Mouse (Mus musculus): ENCODE results near the gene Opn1sw. TPM values are rescaled to one million over a fixed set of nuclear protein-coding genes. Genes with fewer than 3 reads are reported as not detected.

The Opn1sw gene
- polyA plus RNA-seq, 1 experiment from 2014 or later: 0.62 TPM

DNA sequence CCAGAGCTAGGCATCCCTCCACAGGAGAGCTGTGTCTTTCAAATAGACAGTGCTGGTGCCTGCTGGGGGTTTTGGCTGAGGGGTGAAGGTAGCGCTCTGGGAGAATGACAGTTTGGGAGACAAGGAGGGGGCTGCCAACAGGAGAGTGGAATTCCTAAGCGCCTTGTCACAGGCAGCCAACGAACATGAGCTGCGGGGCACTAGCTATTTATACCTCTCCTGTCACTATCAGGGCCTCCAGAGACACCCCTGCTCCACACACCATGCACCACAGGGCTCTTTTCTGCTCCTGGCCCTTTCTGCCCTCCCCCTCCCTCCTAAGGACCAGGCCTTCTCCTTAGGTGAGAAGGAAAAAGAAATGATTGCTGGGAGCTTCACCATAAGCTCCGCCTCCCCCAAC is 43.2 kb upstream of the Opn1sw start:
- no peaks in the 10 kb centered on the region for H3K27me3 ChIP-seq (ENCODE audit: control insufficient read depth, insufficient read depth, low read length)
- peak; percentile 61 for ATAC-seq (replicated peaks; ENCODE audit: extremely low read depth, insufficient read depth, low FRiP score)
- peak overlapping the region; percentile 12; the same call in 1 of the 2 replicates for H3K4me3 ChIP-seq (ENCODE audit: low read length)
- H3K9ac ChIP-seq (ENCODE audit: low read length): peak overlapping the region; percentile 73
- peak overlapping the region; percentile 97 for H3K27ac ChIP-seq (ENCODE audit: low read length)
- peaks cover 31% of the 10 kb centered on the region for H3K4me1 ChIP-seq (ENCODE audit: control insufficient read depth, insufficient read depth, low read length)
- no peaks in the 10 kb centered on the region for H3K9me3 ChIP-seq (replicated peaks; ENCODE audit: control insufficient read depth, low read length)
- WGBS: 12% methylated on average over 5 of the region's 5 CpGs
- peak overlapping the region; percentile 78 for H3K4me2 ChIP-seq (ENCODE audit: low read depth, low read length)
- 0 out of 2 replicates have a peak, but pooled peaks cover 2% of the 10 kb centered on the region for H3K36me3 ChIP-seq (ENCODE audit: control insufficient read depth, insufficient read depth)

DNA sequence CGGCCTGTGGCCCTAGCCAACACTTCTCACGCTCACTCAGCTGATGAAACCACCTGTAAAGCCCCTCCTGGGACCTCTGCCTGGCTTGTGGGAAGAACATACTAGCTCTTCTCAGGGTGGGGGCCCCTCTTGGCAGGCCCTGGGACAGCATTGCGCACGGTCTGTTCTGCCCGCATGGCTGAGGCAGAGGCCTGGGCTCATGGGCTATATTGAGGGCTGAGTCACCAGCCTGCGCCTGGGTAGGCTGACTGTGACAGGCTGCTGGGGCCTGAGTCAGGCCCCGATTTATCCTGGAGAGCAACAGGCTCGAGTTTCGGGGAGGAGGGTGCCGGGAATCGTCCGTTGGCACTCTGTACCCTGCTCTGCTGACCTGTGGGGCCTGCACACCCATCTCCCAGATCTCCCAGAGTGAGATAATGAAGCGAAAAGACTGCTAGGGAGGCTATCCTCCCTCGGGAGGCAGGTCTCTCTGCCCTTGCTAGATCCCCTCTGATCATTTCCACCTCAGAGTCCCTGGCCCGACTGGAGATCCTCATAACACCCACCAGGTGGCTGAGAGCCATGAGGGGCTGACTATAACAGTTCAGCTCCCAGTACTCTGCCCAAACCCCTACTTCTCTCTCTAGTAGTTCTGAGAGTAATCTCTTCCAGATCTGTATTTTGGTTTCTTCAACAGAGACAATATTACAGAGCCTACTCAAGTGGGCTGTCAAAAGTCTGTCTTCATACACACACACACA is 42.6 kb upstream of the Opn1sw start:
- WGBS: 38% methylated on average over 15 of the region's 15 CpGs
- Histone ChIP-seq H3K4me1 (ENCODE audit: control insufficient read depth, insufficient read depth, low read length) (peaks cover 27% of the 10 kb centered on the region), H3K27me3 (ENCODE audit: control insufficient read depth, insufficient read depth, low read length) (no peaks in the 10 kb centered on the region), H3K9me3 (replicated peaks; ENCODE audit: control insufficient read depth, low read length) (no peaks in the 10 kb centered on the region), H3K4me3 (ENCODE audit: low read length) (peak overlapping the region; percentile 12; the same call in 1 of the 2 replicates), H3K9ac (ENCODE audit: low read length) (peak overlapping the region; percentile 73), H3K27ac (ENCODE audit: low read length) (peak overlapping the region; percentile 97), H3K36me3 (ENCODE audit: control insufficient read depth, insufficient read depth) (0 out of 2 replicates have a peak, but pooled peaks cover 2% of the 10 kb centered on the region), H3K4me2 (ENCODE audit: low read depth, low read length) (peak overlapping the region; percentile 47)
- ATAC-seq (replicated peaks; ENCODE audit: extremely low read depth, insufficient read depth, low FRiP score): no peak

DNA sequence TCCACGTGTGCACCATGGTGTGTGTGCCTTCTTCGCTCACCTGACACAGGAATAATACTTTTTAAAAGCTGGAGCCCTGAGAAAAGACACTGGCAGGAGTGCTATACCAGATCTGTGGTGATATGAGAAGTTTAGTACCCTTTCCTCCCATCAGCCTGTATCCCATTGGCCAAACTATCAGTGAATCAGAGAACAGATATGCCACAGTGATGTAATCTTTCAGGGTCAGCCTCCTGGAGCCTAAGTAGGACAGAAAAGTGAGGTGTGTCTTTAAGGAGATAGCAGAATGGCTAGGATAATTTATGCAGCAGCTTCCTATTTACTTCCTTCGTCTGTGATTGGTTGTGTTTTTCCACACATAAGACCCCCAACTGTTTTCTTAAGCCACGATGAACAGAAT is 39.9 kb upstream of the Opn1sw start:
- Histone ChIP-seq H3K9me3 (replicated peaks; ENCODE audit: control insufficient read depth, low read length) (no peaks in the 10 kb centered on the region), H3K27ac (ENCODE audit: low read length) (no peak overlapping the region), H3K36me3 (ENCODE audit: control insufficient read depth, insufficient read depth) (0 out of 2 replicates have a peak, but pooled peaks cover 2% of the 10 kb centered on the region), H3K9ac (ENCODE audit: low read length) (no peak overlapping the region), H3K4me1 (ENCODE audit: control insufficient read depth, insufficient read depth, low read length) (peaks cover 23% of the 10 kb centered on the region), H3K27me3 (ENCODE audit: control insufficient read depth, insufficient read depth, low read length) (no peaks in the 10 kb centered on the region), H3K4me2 (ENCODE audit: low read depth, low read length) (no peak overlapping the region), H3K4me3 (ENCODE audit: low read length) (no peak overlapping the region)
- ATAC-seq (replicated peaks; ENCODE audit: extremely low read depth, insufficient read depth, low FRiP score): no peak
- WGBS: 63% methylated on average over 4 of the region's 4 CpGs

DNA sequence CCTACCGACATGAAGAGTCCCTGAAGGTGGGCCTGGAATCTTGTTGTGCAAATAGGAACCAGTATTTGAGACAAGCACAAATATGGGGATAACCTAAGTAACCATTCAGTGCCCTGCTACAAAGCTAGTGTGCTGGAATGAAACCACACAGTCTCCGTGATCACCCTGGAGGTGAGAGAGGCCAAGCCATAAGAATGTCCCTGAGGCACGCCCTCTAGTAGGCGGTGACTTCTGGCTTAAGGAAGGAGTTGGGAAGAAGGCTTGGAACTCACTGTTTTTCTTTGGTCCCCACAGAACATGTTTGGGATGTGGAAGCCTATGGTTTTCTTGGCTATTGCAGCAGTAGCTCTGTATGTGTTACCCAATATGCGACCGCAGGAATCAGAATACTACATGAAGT is 38.1 kb upstream of the Opn1sw start:
- H3K36me3 ChIP-seq (ENCODE audit: control insufficient read depth, insufficient read depth): 0 out of 2 replicates have a peak, but pooled peaks cover 2% of the 10 kb centered on the region
- ATAC-seq (replicated peaks; ENCODE audit: extremely low read depth, insufficient read depth, low FRiP score): no peak
- 76% methylated on average over 6 of the region's 6 CpGs for WGBS

DNA sequence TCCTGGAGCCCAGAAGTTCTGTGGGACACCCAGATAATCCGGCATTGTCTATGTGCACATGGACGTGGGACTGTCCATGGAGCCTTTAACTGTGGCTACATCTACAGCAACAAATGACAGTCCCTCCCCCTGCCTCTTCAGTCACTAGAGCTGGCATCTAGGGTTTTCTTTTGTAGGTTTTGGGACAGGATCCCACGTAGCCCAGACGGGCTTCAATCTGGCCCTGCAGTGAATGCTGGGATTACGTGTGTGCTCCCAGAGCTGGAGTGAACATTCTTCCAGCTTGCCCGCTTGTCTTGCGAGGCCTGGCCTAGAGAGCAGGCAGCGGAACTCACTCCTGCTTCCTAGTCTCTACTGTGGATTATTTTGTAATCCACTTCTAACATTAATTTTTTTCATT is 36.9 kb upstream of the Opn1sw start:
- Histone ChIP-seq H3K4me1 (ENCODE audit: control insufficient read depth, insufficient read depth, low read length) (no peaks in the 10 kb centered on the region; the same call in 1 of the 2 replicates), H3K9ac (ENCODE audit: low read length) (no peak overlapping the region), H3K36me3 (ENCODE audit: control insufficient read depth, insufficient read depth) (0 out of 2 replicates have a peak, but pooled peaks cover 2% of the 10 kb centered on the region), H3K4me2 (ENCODE audit: low read depth, low read length) (no peak overlapping the region), H3K27me3 (ENCODE audit: control insufficient read depth, insufficient read depth, low read length) (no peaks in the 10 kb centered on the region), H3K9me3 (replicated peaks; ENCODE audit: control insufficient read depth, low read length) (no peaks in the 10 kb centered on the region), H3K27ac (ENCODE audit: low read length) (no peak overlapping the region), H3K4me3 (ENCODE audit: low read length) (no peak overlapping the region)
- ATAC-seq (replicated peaks; ENCODE audit: extremely low read depth, insufficient read depth, low FRiP score): no peak
- 84% methylated on average over 8 of the region's 8 CpGs for WGBS

More for the DNA sequence above, 38.1 kb upstream of the Opn1sw start:
- Histone ChIP-seq H3K4me3 (ENCODE audit: low read length) (no peak overlapping the region), H3K9me3 (replicated peaks; ENCODE audit: control insufficient read depth, low read length) (no peaks in the 10 kb centered on the region), H3K4me2 (ENCODE audit: low read depth, low read length) (no peak overlapping the region), H3K4me1 (ENCODE audit: control insufficient read depth, insufficient read depth, low read length) (peaks cover 11% of the 10 kb centered on the region), H3K9ac (ENCODE audit: low read length) (no peak overlapping the region), H3K27me3 (ENCODE audit: control insufficient read depth, insufficient read depth, low read length) (no peaks in the 10 kb centered on the region), H3K27ac (ENCODE audit: low read length) (no peak overlapping the region)

DNA sequence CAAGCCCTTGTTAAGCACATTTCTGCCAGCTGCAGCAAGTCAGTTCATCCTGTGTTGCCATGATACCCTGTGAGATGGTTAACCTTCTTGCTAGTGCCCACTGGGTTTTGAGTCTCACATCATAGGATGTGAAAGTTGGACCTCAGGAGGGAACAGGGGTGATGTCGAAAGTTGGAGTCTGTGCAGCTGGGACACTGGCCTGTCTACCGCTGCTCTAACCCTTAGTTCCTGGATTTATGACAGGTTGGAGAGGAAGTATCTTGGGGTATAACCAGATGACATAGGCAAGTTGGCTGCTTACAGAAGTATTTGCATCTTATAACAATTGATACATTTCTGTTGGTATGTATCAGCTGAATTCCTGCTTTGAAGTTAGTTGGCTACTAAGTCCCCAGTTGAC is 32.3 kb upstream of the Opn1sw start:
- Histone ChIP-seq H3K27me3 (ENCODE audit: control insufficient read depth, insufficient read depth, low read length) (no peaks in the 10 kb centered on the region), H3K4me3 (ENCODE audit: low read length) (no peak overlapping the region), H3K36me3 (ENCODE audit: control insufficient read depth, insufficient read depth) (no peaks in the 10 kb centered on the region; the same call in 1 of the 2 replicates), H3K4me1 (ENCODE audit: control insufficient read depth, insufficient read depth, low read length) (no peaks in the 10 kb centered on the region; the same call in 1 of the 2 replicates), H3K27ac (ENCODE audit: low read length) (no peak overlapping the region), H3K9me3 (replicated peaks; ENCODE audit: control insufficient read depth, low read length) (no peaks in the 10 kb centered on the region), H3K4me2 (ENCODE audit: low read depth, low read length) (no peak overlapping the region), H3K9ac (ENCODE audit: low read length) (no peak overlapping the region)
- 74% methylated on average over 2 of the region's 2 CpGs for WGBS
- ATAC-seq (replicated peaks; ENCODE audit: extremely low read depth, insufficient read depth, low FRiP score): no peak

DNA sequence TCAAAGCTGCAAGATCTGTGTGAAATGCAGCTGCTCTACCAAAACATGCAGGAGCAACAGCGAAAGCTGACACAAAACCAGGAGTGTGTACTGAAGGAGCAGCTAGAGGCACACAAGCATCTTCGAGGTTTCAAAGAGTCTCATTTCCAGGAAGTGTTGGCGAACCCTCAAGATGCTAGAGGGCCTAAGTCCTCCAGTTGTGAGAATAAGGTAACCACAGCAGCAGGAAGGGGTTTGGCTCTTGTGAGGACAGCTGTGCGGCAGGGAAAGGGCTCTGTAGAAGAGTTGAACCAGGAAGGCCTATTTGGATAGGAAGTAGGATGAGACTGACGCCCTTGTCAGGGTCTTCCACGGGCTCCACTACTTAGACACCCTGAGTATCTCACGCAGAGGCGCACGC is 27.2 kb upstream of the Opn1sw start:
- Histone ChIP-seq H3K27ac (ENCODE audit: low read length) (peak overlapping the region; percentile 31; the same call in 1 of the 2 replicates), H3K4me3 (ENCODE audit: low read length) (no peak overlapping the region), H3K36me3 (ENCODE audit: control insufficient read depth, insufficient read depth) (peaks cover 10% of the 10 kb centered on the region), H3K4me1 (ENCODE audit: control insufficient read depth, insufficient read depth, low read length) (0 out of 2 replicates have a peak, but pooled peaks cover 2% of the 10 kb centered on the region), H3K4me2 (ENCODE audit: low read depth, low read length) (no peak overlapping the region; the same call in 1 of the 2 replicates), H3K27me3 (ENCODE audit: control insufficient read depth, insufficient read depth, low read length) (no peaks in the 10 kb centered on the region), H3K9me3 (replicated peaks; ENCODE audit: control insufficient read depth, low read length) (no peaks in the 10 kb centered on the region), H3K9ac (ENCODE audit: low read length) (no peak overlapping the region)
- ATAC-seq (replicated peaks; ENCODE audit: extremely low read depth, insufficient read depth, low FRiP score): no peak
- 74% methylated on average over 9 of the region's 9 CpGs for WGBS

DNA sequence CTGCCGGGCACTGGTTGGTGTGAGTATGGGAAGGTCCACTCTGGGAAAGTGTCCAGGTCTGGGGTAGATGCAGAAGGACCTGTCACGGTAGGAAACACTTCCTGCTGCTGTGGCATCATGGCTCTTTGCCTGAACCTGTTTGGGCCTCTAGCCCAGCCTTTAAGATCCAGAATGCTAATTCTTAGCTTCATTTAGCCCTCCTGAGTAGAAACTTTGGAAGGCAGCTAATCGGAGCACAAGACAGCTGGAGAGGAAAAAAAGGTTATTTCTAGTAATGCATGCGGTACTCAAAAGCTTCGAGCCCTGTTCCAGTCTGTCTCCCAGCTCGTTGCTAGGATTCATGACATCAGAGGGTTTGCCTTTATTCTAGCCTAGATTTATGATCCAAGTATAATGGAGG is 18.1 kb upstream of the Opn1sw start:
- 84% methylated on average over 6 of the region's 6 CpGs for WGBS
- Histone ChIP-seq H3K4me2 (ENCODE audit: low read depth, low read length) (no peak overlapping the region), H3K9ac (ENCODE audit: low read length) (no peak overlapping the region), H3K4me1 (ENCODE audit: control insufficient read depth, insufficient read depth, low read length) (no peaks in the 10 kb centered on the region), H3K4me3 (ENCODE audit: low read length) (no peak overlapping the region), H3K36me3 (ENCODE audit: control insufficient read depth, insufficient read depth) (peaks cover 13% of the 10 kb centered on the region), H3K27ac (ENCODE audit: low read length) (no peak overlapping the region), H3K27me3 (ENCODE audit: control insufficient read depth, insufficient read depth, low read length) (peaks cover 9% of the 10 kb centered on the region), H3K9me3 (replicated peaks; ENCODE audit: control insufficient read depth, low read length) (no peaks in the 10 kb centered on the region)
- ATAC-seq (replicated peaks; ENCODE audit: extremely low read depth, insufficient read depth, low FRiP score): no peak

DNA sequence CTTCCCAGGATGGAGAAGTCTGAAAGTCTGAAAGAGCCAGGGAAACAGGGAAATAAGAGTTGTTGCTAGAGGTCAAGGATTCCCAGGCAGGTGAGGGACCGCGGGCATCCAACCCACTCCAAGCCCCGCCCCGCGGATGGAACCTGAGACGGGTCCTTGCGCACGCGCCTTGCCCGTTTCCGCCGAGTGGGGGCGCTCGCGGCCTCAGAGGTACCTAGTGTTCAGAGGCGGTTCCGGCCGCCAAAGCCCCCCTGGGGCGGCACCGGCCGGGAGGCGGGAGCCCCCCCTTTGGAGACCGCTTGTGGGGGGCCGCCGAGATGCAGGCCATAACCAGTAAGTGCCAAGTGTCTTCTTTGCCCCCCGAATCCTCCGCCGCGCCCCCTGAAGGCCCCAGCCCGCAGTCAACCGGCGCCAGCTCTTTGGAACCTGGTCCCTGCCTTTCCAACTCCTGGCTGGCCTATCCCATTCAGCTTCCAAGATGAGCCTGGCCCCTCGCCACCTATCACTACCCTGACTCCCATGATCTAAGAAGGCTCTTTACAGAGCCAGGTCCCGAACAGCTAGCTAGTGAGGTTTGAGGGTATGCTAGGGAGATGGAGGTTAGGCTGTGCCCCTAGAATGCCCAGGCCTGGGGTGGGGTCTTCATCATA is 14.6 kb upstream of the Opn1sw start:
- Histone ChIP-seq H3K9me3 (replicated peaks; ENCODE audit: control insufficient read depth, low read length) (no peaks in the 10 kb centered on the region), H3K9ac (ENCODE audit: low read length) (no peak overlapping the region), H3K4me1 (ENCODE audit: control insufficient read depth, insufficient read depth, low read length) (no peaks in the 10 kb centered on the region), H3K27ac (ENCODE audit: low read length) (no peak overlapping the region), H3K27me3 (ENCODE audit: control insufficient read depth, insufficient read depth, low read length) (peaks cover 9% of the 10 kb centered on the region), H3K4me3 (ENCODE audit: low read length) (no peak overlapping the region), H3K36me3 (ENCODE audit: control insufficient read depth, insufficient read depth) (peaks cover under 1% of the 10 kb centered on the region), H3K4me2 (ENCODE audit: low read depth, low read length) (peak overlapping the region; percentile 36; the same call in 1 of the 2 replicates)
- ATAC-seq (replicated peaks; ENCODE audit: extremely low read depth, insufficient read depth, low FRiP score): no peak
- 8% methylated on average over 34 of the region's 34 CpGs for WGBS

Data from heart, embryonic 16.5 days (tissue).